Mouse (Mus musculus) embryonic facial prominence, embryonic 14.5 days (tissue): ENCODE measurements around the gene Acvr1. TPM values are rescaled to one million over a fixed set of nuclear protein-coding genes. Genes with fewer than 3 reads are reported as not detected.
A peak's percentile ranks its signal among the peaks of the same experiment; 100 is the strongest.

Source experiments
- ATAC-seq: fragments of 200-750 bp; cut with Nextera tagmentation; 2 replicates; pipeline ENCODE4 v1.8.0; 2017; ENCODE audit warnings: low read depth, moderate number of reproducible peaks, moderate TSS enrichment
- DNase-seq: peaks from one replicate; pipeline ENCODE4 v3.0.0-alpha.2; 2015; ENCODE audit warnings: low spot score
- H3K27ac ChIP-seq: fragments of 300-500 bp; sonication (generic); replicated peaks from 2 replicates; pipeline ENCODE4 v1.5.1; 2014; ENCODE audit warnings: low read depth, mild to moderate bottlenecking, low read length, moderate library complexity
- H3K27me3 ChIP-seq: fragments of 300-500 bp; sonication (generic); replicated peaks from 2 replicates; pipeline ENCODE4 v1.6.1; 2014; ENCODE audit warnings: low read length; ENCODE audit not compliant: control insufficient read depth, insufficient read depth
- H3K36me3 ChIP-seq: fragments of 300-500 bp; sonication (generic); 2 replicates; pipeline ENCODE4 v1.6.1; 2014; ENCODE audit warnings: low read length, mixed read lengths; ENCODE audit not compliant: control insufficient read depth, insufficient read depth
- H3K4me1 ChIP-seq: fragments of 300-500 bp; sonication (generic); 2 replicates; pipeline ENCODE4 v1.6.1; 2014; ENCODE audit warnings: antibody characterized with exemption, low read length; ENCODE audit not compliant: control insufficient read depth, insufficient read depth
- H3K4me2 ChIP-seq: fragments of 300-500 bp; sonication (generic); 2 replicates; pipeline ENCODE4 v1.6.1; 2014; ENCODE audit warnings: low read depth, mild to moderate bottlenecking, low read length, moderate library complexity, mixed read lengths
- H3K4me3 ChIP-seq: fragments of 300-500 bp; sonication (generic); 2 replicates; pipeline ENCODE4 v1.5.1; 2014; ENCODE audit warnings: low read depth, mild to moderate bottlenecking, low read length
- H3K9ac ChIP-seq: fragments of 300-500 bp; sonication (generic); 2 replicates; pipeline ENCODE4 v1.6.1; 2014; ENCODE audit warnings: low read depth, mild to moderate bottlenecking, low read length, moderate library complexity, mixed read lengths
- H3K9me3 ChIP-seq: fragments of 300-500 bp; sonication (generic); 2 replicates; pipeline ENCODE4 v1.6.1; 2016; ENCODE audit warnings: low read length; ENCODE audit not compliant: control insufficient read depth
- WGBS: fragments of 180-500 bp; shearing (Covaris S2); extraction: QIAGEN DNeasy Blood & Tissue Kit; methylation state at CpG from one replicate; pipeline ENCODE4 v1.1.7; 2014; 5-methylcytosine and 5-hydroxymethylcytosine counted together
- polyA plus RNA-seq: library from polyadenylated mRNA; unstranded; fragments of >200 nt; fragmentation: Nextera tagmentation; extraction: Ambion mirVana; gene quantifications from 2 replicates; pipeline ENCODE4 v1.2.1, GENCODE M21; 2014

Gene Acvr1
- polyA plus RNA-seq, 1 experiment from 2014 or later = 15.0 TPM

DNA sequence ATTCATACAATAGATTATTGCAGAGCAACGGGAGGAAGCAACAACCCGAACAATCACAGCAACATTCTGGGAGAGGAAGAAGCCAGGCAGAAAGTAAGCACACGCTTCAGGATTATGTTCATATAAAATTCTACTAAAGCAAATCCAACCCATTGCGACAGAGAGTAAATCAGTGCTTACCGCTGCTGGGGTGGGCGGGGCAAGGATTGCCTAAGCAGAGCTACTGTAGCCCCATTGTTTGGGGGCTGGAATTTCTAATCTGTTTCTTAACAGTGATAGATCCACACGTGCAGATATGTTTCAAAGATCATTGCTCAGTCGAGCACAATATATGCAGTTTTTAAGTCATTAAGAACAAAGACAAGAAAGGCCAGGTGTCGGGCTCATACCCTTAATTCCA lies 149.3 kb downstream of the Acvr1 start:
- no peaks in the 10 kb centered on the region for H3K36me3 ChIP-seq
- no peak overlapping the region for H3K4me3 ChIP-seq
- H3K27me3 ChIP-seq = no peaks in the 10 kb centered on the region
- no peak overlapping the region for H3K4me2 ChIP-seq
- whole genome bisulfite sequencing = 83% methylated on average over 9 of the region's 9 CpGs
- H3K9me3 ChIP-seq = no peaks in the 10 kb centered on the region
- H3K4me1 ChIP-seq = no peaks in the 10 kb centered on the region
- no peak overlapping the region for H3K9ac ChIP-seq
- H3K27ac ChIP-seq = no peak overlapping the region
- DNase-seq (no peak), ATAC-seq (no peak)

DNA sequence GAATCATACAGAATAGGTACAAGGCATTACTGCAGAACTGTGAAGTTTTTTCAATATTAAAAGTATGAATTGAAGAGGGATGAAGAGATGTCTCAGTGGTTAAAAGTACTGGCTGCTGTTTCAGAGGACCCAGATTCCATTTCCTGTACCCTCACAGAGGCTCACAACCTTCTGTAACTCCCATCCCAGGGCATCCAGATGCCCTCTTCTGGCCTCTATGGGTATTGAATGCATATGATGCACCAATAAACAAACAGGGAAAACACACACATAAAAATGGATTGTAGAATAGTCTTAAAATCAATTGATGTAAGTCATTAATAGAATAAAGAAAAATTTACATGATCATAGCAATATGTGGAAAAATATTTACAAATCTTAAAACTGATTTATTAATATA lies 151.9 kb downstream of the Acvr1 start:
- H3K9me3 ChIP-seq = no peaks in the 10 kb centered on the region
- no peak overlapping the region for H3K9ac ChIP-seq
- H3K36me3 ChIP-seq = no peaks in the 10 kb centered on the region
- no peaks in the 10 kb centered on the region for H3K4me1 ChIP-seq
- ATAC-seq = no peak
- no peaks in the 10 kb centered on the region for H3K27me3 ChIP-seq
- no peak for DNase-seq
- no peak overlapping the region for H3K4me2 ChIP-seq
- H3K4me3 ChIP-seq = no peak overlapping the region
- H3K27ac ChIP-seq = no peak overlapping the region

DNA sequence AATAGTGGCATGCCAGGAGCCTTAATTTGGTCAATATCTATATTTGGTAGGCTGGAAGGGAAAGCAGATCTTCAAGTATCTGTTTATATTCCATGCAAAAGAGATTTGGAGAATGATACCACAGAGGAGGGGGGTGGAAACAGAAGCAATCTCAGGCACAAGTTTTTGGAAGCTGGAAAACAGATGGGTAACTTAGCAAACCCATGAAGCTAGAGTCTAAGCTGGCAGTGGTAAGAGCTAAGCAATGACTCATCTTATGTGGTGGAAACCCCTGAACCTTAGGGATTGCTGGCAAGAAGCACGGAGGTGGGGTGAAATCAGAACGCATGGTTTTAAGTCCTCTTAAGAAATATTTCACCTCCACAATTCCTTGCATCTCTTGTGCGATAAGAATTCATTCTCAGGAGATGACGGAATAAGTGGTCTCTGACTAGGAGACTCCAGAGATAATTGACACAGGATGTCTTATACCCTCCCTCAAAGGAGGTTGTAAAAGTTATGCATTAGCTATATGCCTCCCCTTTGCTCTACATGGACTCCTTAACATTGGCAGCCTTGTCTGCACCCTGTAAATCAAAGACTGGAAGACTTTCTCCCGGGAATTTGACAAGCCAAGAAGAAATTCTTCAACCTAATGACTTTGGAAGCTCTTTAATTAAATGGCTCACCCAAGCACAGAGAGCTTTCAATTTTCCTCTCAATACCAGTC lies 157.9 kb downstream of the Acvr1 start:
- Histone ChIP-seq H3K4me1 (no peaks in the 10 kb centered on the region), H3K9ac (no peak overlapping the region), H3K9me3 (0 out of 2 replicates have a peak, but pooled peaks cover 5% of the 10 kb centered on the region), H3K4me3 (no peak overlapping the region), H3K4me2 (no peak overlapping the region), H3K27ac (no peak overlapping the region), H3K36me3 (no peaks in the 10 kb centered on the region), H3K27me3 (no peaks in the 10 kb centered on the region)
- WGBS = 76% methylated on average over 5 of the region's 5 CpGs
- ATAC-seq (no peak), DNase-seq (no peak)

DNA sequence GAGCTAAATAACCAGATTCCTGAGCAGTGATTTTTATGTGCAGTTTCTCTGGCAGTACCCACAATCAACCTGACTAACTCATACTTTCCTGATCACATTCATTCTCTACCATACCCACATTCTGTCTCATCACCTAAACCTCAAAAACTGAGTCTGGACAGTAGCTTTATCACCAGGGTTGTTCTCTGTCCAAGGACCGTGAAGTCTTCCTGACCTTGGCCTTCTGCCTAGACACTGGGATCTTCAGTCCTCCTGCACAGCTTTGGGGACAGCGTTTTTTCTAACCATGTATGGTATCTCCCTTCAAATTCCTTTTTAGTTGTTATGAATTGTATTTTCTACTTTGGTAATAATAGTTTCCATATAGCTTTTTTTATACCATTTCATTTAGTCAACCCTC lies 163.5 kb downstream of the Acvr1 start:
- DNase-seq (no peak), ATAC-seq (no peak)
- 87% methylated on average over 2 of the region's 2 CpGs for WGBS

DNA sequence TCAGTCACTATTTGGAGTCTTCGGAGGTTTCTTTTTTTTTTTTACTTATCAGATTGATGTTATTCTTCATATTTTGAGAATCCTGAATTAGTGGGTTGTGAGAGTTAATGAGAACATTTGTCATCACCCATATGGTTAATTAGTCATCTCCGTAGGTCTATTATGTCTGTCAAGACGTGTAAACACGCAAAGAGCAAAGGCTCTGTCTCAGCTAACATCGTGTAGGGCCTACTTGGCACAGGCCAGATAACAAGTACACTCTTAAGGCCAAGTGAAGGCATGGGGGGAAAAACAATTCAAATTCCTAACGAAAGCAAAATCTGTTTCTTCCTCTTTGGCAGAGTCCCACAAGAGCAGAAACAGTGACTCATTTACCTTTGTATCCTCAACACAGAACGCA lies 178.4 kb downstream of the Acvr1 start:
- Histone ChIP-seq H3K27ac (no peak overlapping the region), H3K4me2 (no peak overlapping the region), H3K27me3 (no peaks in the 10 kb centered on the region), H3K36me3 (no peaks in the 10 kb centered on the region), H3K9ac (no peak overlapping the region), H3K4me3 (no peak overlapping the region), H3K9me3 (no peaks in the 10 kb centered on the region), H3K4me1 (no peaks in the 10 kb centered on the region)
- DNase-seq = no peak
- WGBS = 84% methylated on average over 7 of the region's 7 CpGs
- ATAC-seq = no peak

More for the DNA sequence above, 163.5 kb downstream of the Acvr1 start:
- Histone ChIP-seq H3K36me3 (no peaks in the 10 kb centered on the region), H3K4me2 (no peak overlapping the region), H3K9me3 (0 out of 2 replicates have a peak, but pooled peaks cover 5% of the 10 kb centered on the region), H3K4me3 (no peak overlapping the region), H3K27ac (no peak overlapping the region), H3K9ac (no peak overlapping the region), H3K4me1 (no peaks in the 10 kb centered on the region), H3K27me3 (no peaks in the 10 kb centered on the region)

DNA sequence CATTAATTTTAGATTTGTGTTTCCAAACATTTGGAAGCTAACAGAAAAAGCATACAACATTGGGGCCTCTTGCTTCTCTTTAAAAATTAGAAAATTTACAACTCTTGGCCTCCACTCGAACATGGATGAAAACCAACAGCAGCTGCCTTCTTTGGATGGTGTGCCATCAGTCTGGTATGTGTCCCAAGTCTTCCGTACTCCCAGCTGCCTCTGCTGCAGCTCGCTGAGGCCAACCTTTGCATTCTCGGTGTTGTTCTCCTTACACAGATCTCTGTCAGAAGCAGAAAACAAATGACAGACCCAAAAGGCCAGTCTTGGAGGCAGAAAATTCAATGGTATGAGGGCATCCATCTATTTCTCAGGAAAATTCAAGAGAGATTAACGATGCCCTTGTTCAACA lies 186.9 kb downstream of the Acvr1 start:
- ATAC-seq = no peak
- Histone ChIP-seq H3K27ac (no peak overlapping the region), H3K27me3 (no peaks in the 10 kb centered on the region), H3K4me1 (no peaks in the 10 kb centered on the region), H3K4me2 (no peak overlapping the region), H3K4me3 (no peak overlapping the region), H3K9me3 (no peaks in the 10 kb centered on the region), H3K36me3 (no peaks in the 10 kb centered on the region), H3K9ac (no peak overlapping the region)
- 83% methylated on average over 5 of the region's 5 CpGs for WGBS
- DNase-seq = no peak

DNA sequence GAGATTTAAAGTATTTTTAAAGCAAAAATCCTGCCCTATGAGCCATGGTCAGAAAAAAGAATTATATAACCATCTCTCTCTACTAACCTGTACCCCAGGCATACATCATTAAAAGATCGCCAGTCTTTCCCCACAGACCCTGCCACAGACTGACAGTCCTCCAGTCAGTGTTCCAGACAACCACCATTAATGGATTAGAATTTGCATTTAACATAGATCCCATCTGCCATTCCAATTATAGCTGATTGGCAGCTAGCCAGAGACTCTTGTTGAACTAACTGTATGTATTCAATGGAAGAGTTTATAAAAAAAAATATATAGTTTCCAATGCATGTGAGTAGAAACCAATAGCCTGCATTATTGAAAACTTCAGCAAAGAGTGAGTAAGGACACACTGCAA lies 187.5 kb downstream of the Acvr1 start:
- no peak overlapping the region for H3K9ac ChIP-seq
- H3K36me3 ChIP-seq = no peaks in the 10 kb centered on the region
- ATAC-seq = no peak
- peak; percentile 45 for DNase-seq
- H3K4me2 ChIP-seq = no peak overlapping the region
- no peaks in the 10 kb centered on the region for H3K4me1 ChIP-seq
- H3K4me3 ChIP-seq = no peak overlapping the region
- H3K9me3 ChIP-seq = no peaks in the 10 kb centered on the region
- no peak overlapping the region for H3K27ac ChIP-seq
- WGBS = 50% methylated on average over 1 of the region's 1 CpGs
- H3K27me3 ChIP-seq = no peaks in the 10 kb centered on the region

DNA sequence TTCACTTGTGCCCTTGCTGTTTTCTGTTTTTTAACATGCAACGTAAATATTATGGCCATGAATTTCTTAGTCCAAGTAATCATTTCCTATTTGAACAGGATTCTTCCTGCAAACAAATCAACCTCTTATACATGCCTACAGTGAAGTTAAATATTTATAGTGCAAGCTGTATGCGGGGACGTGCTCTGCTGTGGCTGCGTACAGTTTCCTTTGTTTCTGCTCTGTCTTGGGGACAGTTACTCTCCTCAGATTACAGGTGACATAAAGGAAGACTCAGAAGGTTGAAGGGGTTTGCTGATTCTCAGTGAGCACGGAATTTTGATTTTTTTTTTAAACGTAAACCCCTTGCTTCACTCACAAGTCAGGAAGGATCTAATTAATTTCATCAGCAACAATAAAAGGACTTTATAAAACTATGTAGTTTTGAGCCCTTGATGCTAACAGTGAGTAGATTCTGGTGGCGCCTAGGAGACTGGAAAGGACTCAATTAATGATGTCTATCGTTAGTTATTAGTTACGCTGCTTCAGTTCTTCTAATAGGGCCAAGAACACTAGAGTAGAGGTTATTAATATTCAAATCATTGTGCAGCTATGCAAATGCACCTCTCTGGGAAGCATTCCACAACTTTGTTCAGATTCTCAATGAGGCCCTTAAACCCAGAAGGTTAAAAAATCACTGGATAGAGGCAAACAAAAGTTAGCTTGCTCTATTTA lies 189.4 kb downstream of the Acvr1 start:
- ATAC-seq = no peak
- H3K4me2 ChIP-seq = no peak overlapping the region
- H3K27me3 ChIP-seq = no peaks in the 10 kb centered on the region
- H3K27ac ChIP-seq = no peak overlapping the region
- no peaks in the 10 kb centered on the region for H3K36me3 ChIP-seq
- H3K9ac ChIP-seq = no peak overlapping the region
- no peaks in the 10 kb centered on the region for H3K9me3 ChIP-seq
- WGBS = 70% methylated on average over 9 of the region's 9 CpGs
- no peak overlapping the region for H3K4me3 ChIP-seq
- no peak for DNase-seq
- no peaks in the 10 kb centered on the region for H3K4me1 ChIP-seq

DNA sequence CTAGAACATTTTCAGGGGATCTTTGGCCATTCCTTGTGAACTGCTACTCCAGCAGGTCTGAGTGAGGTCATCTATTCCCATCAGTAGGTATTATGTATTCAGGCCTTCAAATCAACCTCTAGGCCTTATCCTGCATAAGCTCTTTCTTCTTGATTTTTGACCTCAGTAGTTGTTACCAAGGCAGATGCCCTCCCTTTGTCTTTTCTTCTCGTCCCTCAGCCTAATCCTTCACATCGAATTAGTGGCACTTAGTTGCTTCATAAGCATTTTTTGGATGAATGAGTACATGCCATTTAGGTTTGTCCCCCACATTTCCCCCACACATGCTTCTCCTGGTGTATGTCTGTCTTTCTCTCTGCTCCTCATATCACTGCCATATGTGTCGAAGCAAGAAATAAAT lies 200.8 kb downstream of the Acvr1 start:
- 69% methylated on average over 3 of the region's 3 CpGs for WGBS
- ATAC-seq = no peak
- no peak overlapping the region for H3K4me3 ChIP-seq

More for the DNA sequence above, 200.8 kb downstream of the Acvr1 start:
- no peak overlapping the region for H3K9ac ChIP-seq
- no peaks in the 10 kb centered on the region for H3K27me3 ChIP-seq
- DNase-seq = no peak
- H3K36me3 ChIP-seq = no peaks in the 10 kb centered on the region
- no peak overlapping the region for H3K27ac ChIP-seq
- H3K9me3 ChIP-seq = no peaks in the 10 kb centered on the region
- no peak overlapping the region for H3K4me2 ChIP-seq
- no peaks in the 10 kb centered on the region for H3K4me1 ChIP-seq
